Mouse (Mus musculus) megakaryocyte-erythroid progenitor cell, adult 5-6 weeks (primary cell): ENCODE data around the gene Gm3532. TPM values are rescaled to one million over a fixed set of nuclear protein-coding genes. Genes with fewer than 3 reads are reported as not detected.
"Not testable (repeated sequence)": the region's sequence is repeated elsewhere in the genome, so short reads cannot be mapped to it uniquely, and the experiment has no call there.

Experiments
- ATAC-seq: replicated peaks from 2 replicates; pipeline ENCODE4 v1.8.0; 2016; ENCODE audit warnings: mild to moderate bottlenecking, inconsistent platforms; ENCODE audit not compliant: severe bottlenecking, poor library complexity, low FRiP score, low TSS enrichment
- total RNA-seq, 2 experiments: library from RNA; stranded (forward) in 1 of 2; stranded (reverse) in 1 of 2; fragments of 200-1000, 215-1000 nt in 1 of 2; fragments of >200 nt in 1 of 2; fragmentation: Nextera tagmentation in 1 of 2; gene quantifications; 2 replicates each; pipeline ENCODE4 v1.2.3; 2014 to 2017

The Gm3532 gene
- total RNA-seq (2014; fragmentation: Nextera tagmentation) (not detected in 2 replicates), total RNA-seq (2017) (not detected in 2 replicates)

- ATAC-seq = not testable (repeated sequence)
These were observed at the start of gene Gm3532 for GRCm38 (mm10) chr14:5538196-5538595. Gene Gm3532 (plus strand): TSS chr14:5538496.

GRCm38 (mm10) chr14:5501374-5501773 lies 36.9 kb upstream of the Gm3532 start, which contains the start of gene Gm3488:
Gene Gm3488 (plus strand): TSS chr14:5501674.
- not testable (repeated sequence) for ATAC-seq

Other genes with a start within 250 kb of the Gm3532 start
- not detected in 2 replicates for gene Gm3542, start 203.6 kb upstream of the Gm3532 start, total RNA-seq (2014; fragmentation: Nextera tagmentation)
- not detected in 2 replicates for gene Gm3542, start 203.6 kb upstream of the Gm3532 start, total RNA-seq (2017)
- gene Gm3500, start 149.4 kb upstream of the Gm3532 start, total RNA-seq (2014; fragmentation: Nextera tagmentation) = not detected in 2 replicates
- not detected in 2 replicates for gene Gm3500, start 149.4 kb upstream of the Gm3532 start, total RNA-seq (2017)
- not detected in 2 replicates for gene Gm3194, start 83.0 kb upstream of the Gm3532 start, total RNA-seq (2014; fragmentation: Nextera tagmentation)
- not detected in 2 replicates for gene Gm3194, start 83.0 kb upstream of the Gm3532 start, total RNA-seq (2017)
- gene Gm8246, start 60.7 kb upstream of the Gm3532 start, total RNA-seq (2014; fragmentation: Nextera tagmentation) = not detected in 2 replicates
- gene Gm8246, start 60.7 kb upstream of the Gm3532 start, total RNA-seq (2017) = not detected in 2 replicates
- not detected in 2 replicates for gene Gm3187, start 54.3 kb upstream of the Gm3532 start, total RNA-seq (2014; fragmentation: Nextera tagmentation)
- gene Gm3187, start 54.3 kb upstream of the Gm3532 start, total RNA-seq (2017) = not detected in 2 replicates
- not detected in 2 replicates for gene Gm3488, start 36.8 kb upstream of the Gm3532 start, total RNA-seq (2014; fragmentation: Nextera tagmentation)
- not detected in 2 replicates for gene Gm3488, start 36.8 kb upstream of the Gm3532 start, total RNA-seq (2017)
- gene Gm8265, start 94.5 kb downstream of the Gm3532 start, total RNA-seq (2014; fragmentation: Nextera tagmentation) = not detected in 2 replicates
- not detected in 2 replicates for gene Gm8265, start 94.5 kb downstream of the Gm3532 start, total RNA-seq (2017)
- gene Gm9603, start 149.0 kb downstream of the Gm3532 start, total RNA-seq (2014; fragmentation: Nextera tagmentation) = not detected in 2 replicates
- gene Gm9603, start 149.0 kb downstream of the Gm3532 start, total RNA-seq (2017) = not detected in 2 replicates
- not detected in 2 replicates for gene Gm3373, start 203.1 kb downstream of the Gm3532 start, total RNA-seq (2014; fragmentation: Nextera tagmentation)
- gene Gm3373, start 203.1 kb downstream of the Gm3532 start, total RNA-seq (2017) = not detected in 2 replicates